Mouse (Mus musculus): Measurements from ENCODE around the gene Kcnj10.

Gene Kcnj10

GRCm38 (mm10) chr1:172340729-172341321, at the start of gene Kcnj10:
TSS of gene Kcnj10 (plus strand) at chr1:172341210.
- peak; percentile 89 for DNase-seq

GRCm38 (mm10) chr1:172292880-172293279, 48.1 kb upstream of the Kcnj10 start:
- DNase-seq: no peak

- no peak for DNase-seq
These were observed 47.6 kb upstream of the Kcnj10 start for GRCm38 (mm10) chr1:172293449-172293848.

GRCm38 (mm10) chr1:172295751-172296197, 45.2 kb upstream of the Kcnj10 start:
- DNase-seq: peak; percentile 47

- DNase-seq: no peak
These were observed 44.0 kb upstream of the Kcnj10 start for GRCm38 (mm10) chr1:172296816-172297510.

- DNase-seq: peak; percentile 66
These were observed 43.1 kb upstream of the Kcnj10 start, which contains the start of gene Atp1a2 for GRCm38 (mm10) chr1:172297611-172298537. TSS of gene Atp1a2 (minus strand) at chr1:172298064.

GRCm38 (mm10) chr1:172299528-172299927, 41.5 kb upstream of the Kcnj10 start:
- no peak for DNase-seq

GRCm38 (mm10) chr1:172300247-172300646, 40.8 kb upstream of the Kcnj10 start:
- peak; percentile 35 for DNase-seq

- no peak for DNase-seq
These were observed 39.8 kb upstream of the Kcnj10 start for GRCm38 (mm10) chr1:172301180-172301579.

- no peak for DNase-seq
These were observed 38.7 kb upstream of the Kcnj10 start for GRCm38 (mm10) chr1:172302311-172302710.

GRCm38 (mm10) chr1:172302851-172303250, 38.2 kb upstream of the Kcnj10 start:
- no peak for DNase-seq

GRCm38 (mm10) chr1:172304443-172304842, 36.6 kb upstream of the Kcnj10 start:
- no peak for DNase-seq

GRCm38 (mm10) chr1:172305153-172305552, 35.9 kb upstream of the Kcnj10 start:
- DNase-seq: no peak

- DNase-seq: no peak
These were observed 35.4 kb upstream of the Kcnj10 start for GRCm38 (mm10) chr1:172305635-172306034.

GRCm38 (mm10) chr1:172306196-172306595, 34.8 kb upstream of the Kcnj10 start:
- no peak for DNase-seq

- DNase-seq: no peak
These were observed 34.1 kb upstream of the Kcnj10 start for GRCm38 (mm10) chr1:172306885-172307284.

- no peak for DNase-seq
These were observed 33.1 kb upstream of the Kcnj10 start for GRCm38 (mm10) chr1:172307936-172308335.

- DNase-seq: no peak
These were observed 32.6 kb upstream of the Kcnj10 start for GRCm38 (mm10) chr1:172308409-172308808.

GRCm38 (mm10) chr1:172309699-172310398, 31.2 kb upstream of the Kcnj10 start:
- peak; percentile 96 for DNase-seq

- peak; percentile 76 for DNase-seq
These were observed 29.6 kb upstream of the Kcnj10 start for GRCm38 (mm10) chr1:172311248-172311906.

- peak; percentile 96 for DNase-seq
These were observed 28.9 kb upstream of the Kcnj10 start for GRCm38 (mm10) chr1:172311921-172312767.

Measured in kidney, postnatal 10 days (tissue).